Mouse (Mus musculus): ENCODE data around the gene Zdhhc25. TPM values are rescaled to one million over a fixed set of nuclear protein-coding genes. Genes with fewer than 3 reads are reported as not detected.

Zdhhc25 gene
- polyA plus RNA-seq (2012; ENCODE audit: insufficient read depth, low replicate concordance) = not detected in 2 replicates

DNA sequence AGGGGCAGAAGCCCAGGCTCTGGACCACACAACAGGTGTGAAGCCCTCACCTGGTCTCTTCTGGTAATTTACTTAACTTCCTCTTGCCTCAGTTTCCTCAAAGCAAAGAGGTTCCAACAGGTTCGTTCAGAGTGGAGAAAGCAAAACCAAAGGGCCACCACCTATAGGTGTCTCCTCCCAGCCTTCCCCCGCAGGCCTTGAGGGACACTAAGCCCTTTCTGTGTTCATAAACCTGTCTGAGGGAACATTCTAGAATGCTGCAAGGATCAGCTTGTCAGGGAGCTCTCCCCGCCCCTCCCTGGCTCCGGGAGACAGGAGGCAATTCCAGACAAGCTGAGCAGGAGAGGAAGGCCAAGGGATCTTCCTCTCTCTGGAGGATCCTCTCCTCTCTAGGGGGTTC is at the start of gene Zdhhc25:
Gene Zdhhc25, plus strand, starts transcription at position 301 of the 400 bp plus-strand sequence.
- H3K4me3 ChIP-seq (replicated peaks) = peak within 1 kb of the TSS; percentile 2
- H3K27me3 ChIP-seq (replicated peaks) = no peaks in the 10 kb centered on the region
- TF ChIP-seq GATA1 (IDR thresholded peaks at IDR 0.05; ENCODE audit: borderline replicate concordance, low read length) (no peak), FLI1 (IDR thresholded peaks at IDR 0.05; ENCODE audit: low read length) (no peak)
- H3K36me3 ChIP-seq (replicated peaks; ENCODE audit: low read length) = no peaks in the 10 kb centered on the region
- H3K4me1 ChIP-seq = no peaks in the 10 kb centered on the region
- H3K9me3 ChIP-seq = peaks cover 34% of the 10 kb centered on the region

DNA sequence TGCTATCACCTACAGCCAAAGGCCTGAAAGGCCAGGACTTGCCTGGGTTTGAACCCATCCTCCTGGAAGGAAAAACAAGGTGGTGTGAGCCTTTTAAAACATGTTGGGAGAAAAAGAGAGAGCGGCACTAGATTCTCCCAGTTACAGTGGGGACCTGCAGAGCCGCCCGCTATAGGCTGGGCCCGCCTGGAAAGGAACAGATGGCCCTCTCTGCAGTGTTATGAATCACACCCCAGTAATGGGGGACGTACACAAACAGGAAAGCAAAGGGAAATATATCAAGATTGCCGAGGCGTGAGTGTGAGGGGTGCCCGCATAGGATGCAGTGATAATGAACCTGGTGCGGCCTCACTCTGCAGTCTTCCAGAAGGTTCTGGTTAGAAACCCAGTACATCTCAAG is 47.2 kb upstream of the Zdhhc25 start:
- H3K4me1 ChIP-seq = no peaks in the 10 kb centered on the region
- H3K27me3 ChIP-seq (replicated peaks) = no peaks in the 10 kb centered on the region
- H3K36me3 ChIP-seq (replicated peaks; ENCODE audit: low read length) = no peaks in the 10 kb centered on the region
- TF ChIP-seq GATA1 (IDR thresholded peaks at IDR 0.05; ENCODE audit: borderline replicate concordance, low read length) = no peak
- no peak for TF ChIP-seq FLI1 (IDR thresholded peaks at IDR 0.05; ENCODE audit: low read length)
- H3K4me3 ChIP-seq (replicated peaks) = no peak overlapping the region
- peaks cover 3% of the 10 kb centered on the region; the same call in 1 of the 2 replicates for H3K9me3 ChIP-seq

DNA sequence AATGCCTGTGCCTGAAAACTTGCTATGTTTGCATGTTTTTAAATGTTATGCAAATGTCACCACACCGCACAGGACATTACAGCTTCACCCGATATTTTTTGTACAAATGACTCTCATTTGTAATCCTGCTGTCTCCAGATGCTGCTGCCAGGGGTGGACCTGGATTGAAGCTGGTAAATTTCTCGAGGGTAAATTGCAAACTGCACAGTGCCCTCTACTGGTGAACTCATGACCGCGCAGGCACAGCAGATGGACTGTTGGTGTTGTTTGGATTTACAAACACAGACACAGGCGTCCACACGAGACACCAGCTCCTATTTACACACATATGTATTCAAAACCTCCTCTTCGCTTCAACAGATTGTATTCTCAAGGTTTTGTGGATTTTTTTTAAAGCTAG is 44.6 kb upstream of the Zdhhc25 start:
- Histone ChIP-seq H3K4me1 (no peaks in the 10 kb centered on the region), H3K4me3 (replicated peaks) (no peak overlapping the region), H3K27me3 (replicated peaks) (no peaks in the 10 kb centered on the region), H3K9me3 (peaks cover 3% of the 10 kb centered on the region; the same call in 1 of the 2 replicates), H3K36me3 (replicated peaks; ENCODE audit: low read length) (no peaks in the 10 kb centered on the region)
- TF ChIP-seq GATA1 (IDR thresholded peaks at IDR 0.05; ENCODE audit: borderline replicate concordance, low read length) (no peak), FLI1 (IDR thresholded peaks at IDR 0.05; ENCODE audit: low read length) (no peak)

DNA sequence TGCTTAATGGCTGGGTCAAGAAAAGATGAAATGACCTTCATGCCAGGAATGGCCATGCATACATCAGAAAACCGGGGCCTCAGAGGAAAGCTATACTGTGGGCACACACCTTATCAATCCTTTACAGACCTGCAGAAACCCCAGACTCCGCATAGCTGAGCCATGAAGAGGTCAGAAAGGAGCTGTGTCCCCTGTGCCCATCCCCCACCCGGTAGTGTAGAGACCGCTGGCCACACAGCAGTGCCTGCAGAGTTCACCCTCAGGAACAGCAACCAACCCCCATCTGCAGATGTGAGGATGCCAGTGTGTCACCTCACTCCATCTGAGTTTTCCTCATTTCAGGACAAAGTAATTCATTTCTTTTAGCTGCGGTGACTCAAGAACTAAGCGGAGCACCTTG is 39.5 kb upstream of the Zdhhc25 start:
- H3K4me1 ChIP-seq = no peaks in the 10 kb centered on the region
- H3K4me3 ChIP-seq (replicated peaks) = no peak overlapping the region
- H3K27me3 ChIP-seq (replicated peaks) = peaks cover 7% of the 10 kb centered on the region
- H3K36me3 ChIP-seq (replicated peaks; ENCODE audit: low read length) = no peaks in the 10 kb centered on the region
- no peak for TF ChIP-seq GATA1 (IDR thresholded peaks at IDR 0.05; ENCODE audit: borderline replicate concordance, low read length)
- TF ChIP-seq FLI1 (IDR thresholded peaks at IDR 0.05; ENCODE audit: low read length) = no peak
- peaks cover 3% of the 10 kb centered on the region; the same call in 1 of the 2 replicates for H3K9me3 ChIP-seq

DNA sequence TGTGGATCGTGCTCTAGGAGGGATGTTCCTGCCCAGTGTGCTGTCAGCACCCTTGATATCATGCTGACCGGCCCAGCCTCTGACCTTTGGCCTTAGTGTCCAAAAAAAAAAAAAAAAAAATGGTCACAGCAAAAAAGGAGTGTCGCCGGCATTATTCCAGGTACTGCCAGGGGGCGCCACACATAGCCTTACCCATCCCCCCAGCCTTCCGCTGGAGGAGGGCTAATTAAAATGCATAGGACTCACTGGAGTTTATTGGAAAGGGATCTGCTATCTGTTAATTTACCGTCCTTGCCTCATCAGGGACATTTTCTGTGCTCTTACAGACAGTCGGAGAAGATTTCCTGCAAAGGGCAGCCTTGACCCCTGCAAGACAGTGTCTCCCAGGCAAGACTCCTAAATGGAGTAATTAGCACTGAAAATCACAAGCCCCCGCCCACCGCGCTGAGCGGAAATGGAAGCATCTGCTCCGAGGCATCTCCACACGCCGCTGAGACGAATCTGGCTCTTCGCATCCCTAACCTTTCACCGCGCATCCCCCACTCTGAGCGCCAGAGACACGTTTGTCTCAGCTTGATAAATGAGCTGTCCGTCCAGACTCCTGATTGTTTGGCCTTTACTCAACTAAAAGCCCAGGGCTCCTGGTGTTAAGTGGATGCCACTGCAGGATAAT is 38.9 kb upstream of the Zdhhc25 start:
- H3K4me1 ChIP-seq = no peaks in the 10 kb centered on the region
- TF ChIP-seq GATA1 (IDR thresholded peaks at IDR 0.05; ENCODE audit: borderline replicate concordance, low read length) (no peak), FLI1 (IDR thresholded peaks at IDR 0.05; ENCODE audit: low read length) (no peak)
- peaks cover 7% of the 10 kb centered on the region for H3K27me3 ChIP-seq (replicated peaks)
- no peak overlapping the region for H3K4me3 ChIP-seq (replicated peaks)
- no peaks in the 10 kb centered on the region for H3K36me3 ChIP-seq (replicated peaks; ENCODE audit: low read length)
- peaks cover 3% of the 10 kb centered on the region; the same call in 1 of the 2 replicates for H3K9me3 ChIP-seq

DNA sequence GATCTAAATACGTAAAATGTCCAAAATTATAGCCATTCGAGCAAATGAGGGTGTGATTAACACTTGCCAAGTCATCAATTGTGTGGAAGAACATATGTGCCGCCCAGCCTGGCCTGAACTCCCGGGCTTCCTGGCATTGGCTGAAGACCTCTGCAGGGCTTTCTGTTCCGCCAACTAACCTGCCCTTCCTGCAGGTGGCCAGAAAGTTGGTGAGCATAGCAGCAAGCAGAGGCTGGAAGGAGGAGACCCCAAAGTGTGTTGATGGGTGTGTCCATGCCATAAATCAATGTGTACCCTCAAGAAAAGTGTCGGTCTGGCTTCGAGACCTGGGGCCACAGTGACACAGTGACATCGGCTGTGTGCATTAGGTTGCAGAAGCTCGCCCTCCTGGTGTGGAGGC is 34.8 kb upstream of the Zdhhc25 start:
- H3K4me1 ChIP-seq = no peaks in the 10 kb centered on the region
- no peaks in the 10 kb centered on the region for H3K9me3 ChIP-seq
- no peaks in the 10 kb centered on the region for H3K36me3 ChIP-seq (replicated peaks; ENCODE audit: low read length)
- no peak overlapping the region for H3K4me3 ChIP-seq (replicated peaks)
- TF ChIP-seq GATA1 (IDR thresholded peaks at IDR 0.05; ENCODE audit: borderline replicate concordance, low read length) (no peak), FLI1 (IDR thresholded peaks at IDR 0.05; ENCODE audit: low read length) (no peak)
- peaks cover 7% of the 10 kb centered on the region for H3K27me3 ChIP-seq (replicated peaks)

DNA sequence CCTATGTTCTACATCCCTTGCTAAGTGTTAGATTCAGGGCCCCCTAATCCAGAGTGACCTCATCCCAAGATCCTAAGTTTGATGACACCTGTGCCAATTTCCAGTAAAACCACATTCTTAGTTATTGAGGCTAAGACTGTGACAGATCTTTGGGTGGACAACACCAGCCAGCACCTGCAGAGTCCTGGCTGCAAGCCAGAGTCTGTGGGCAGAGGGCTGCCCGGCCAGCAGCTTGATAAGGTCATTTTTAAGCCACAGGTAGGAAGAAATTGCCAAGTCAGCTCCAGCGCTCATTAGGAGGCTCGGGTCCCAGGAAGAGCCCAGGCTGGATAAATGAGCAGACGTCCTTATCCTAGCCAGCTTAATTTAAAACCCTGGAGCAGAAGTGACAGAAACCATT is 34.3 kb upstream of the Zdhhc25 start:
- H3K9me3 ChIP-seq = no peaks in the 10 kb centered on the region
- no peaks in the 10 kb centered on the region for H3K36me3 ChIP-seq (replicated peaks; ENCODE audit: low read length)
- peaks cover 7% of the 10 kb centered on the region for H3K27me3 ChIP-seq (replicated peaks)
- no peak overlapping the region for H3K4me3 ChIP-seq (replicated peaks)
- TF ChIP-seq FLI1 (IDR thresholded peaks at IDR 0.05; ENCODE audit: low read length) (no peak), GATA1 (IDR thresholded peaks at IDR 0.05; ENCODE audit: borderline replicate concordance, low read length) (no peak)
- H3K4me1 ChIP-seq = no peaks in the 10 kb centered on the region

DNA sequence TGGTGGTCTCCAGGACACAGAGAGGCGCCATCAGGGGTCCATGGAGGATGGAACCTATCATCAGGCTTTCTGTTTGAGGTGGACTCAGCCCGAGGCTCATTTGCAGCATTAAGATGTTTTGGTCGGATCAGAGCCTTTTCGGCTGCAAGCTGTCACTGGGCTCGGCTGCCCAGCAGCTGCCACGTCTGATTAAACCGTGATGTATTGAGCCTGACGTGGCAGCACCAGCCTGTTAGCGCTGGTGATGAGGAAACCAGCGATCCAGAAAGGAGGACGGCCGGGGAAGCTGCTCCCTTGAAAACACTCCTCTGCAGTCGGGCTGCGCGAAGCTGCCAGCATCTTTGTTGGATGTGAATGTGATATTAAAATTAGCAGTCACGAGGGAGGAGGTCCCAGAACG is 29.4 kb upstream of the Zdhhc25 start:
- no peaks in the 10 kb centered on the region for H3K4me1 ChIP-seq
- no peak overlapping the region for H3K4me3 ChIP-seq (replicated peaks)
- no peak for TF ChIP-seq FLI1 (IDR thresholded peaks at IDR 0.05; ENCODE audit: low read length)
- TF ChIP-seq GATA1 (IDR thresholded peaks at IDR 0.05; ENCODE audit: borderline replicate concordance, low read length) = no peak
- no peaks in the 10 kb centered on the region for H3K27me3 ChIP-seq (replicated peaks)
- H3K36me3 ChIP-seq (replicated peaks; ENCODE audit: low read length) = no peaks in the 10 kb centered on the region
- H3K9me3 ChIP-seq = 0 out of 2 replicates have a peak, but pooled peaks cover 6% of the 10 kb centered on the region

DNA sequence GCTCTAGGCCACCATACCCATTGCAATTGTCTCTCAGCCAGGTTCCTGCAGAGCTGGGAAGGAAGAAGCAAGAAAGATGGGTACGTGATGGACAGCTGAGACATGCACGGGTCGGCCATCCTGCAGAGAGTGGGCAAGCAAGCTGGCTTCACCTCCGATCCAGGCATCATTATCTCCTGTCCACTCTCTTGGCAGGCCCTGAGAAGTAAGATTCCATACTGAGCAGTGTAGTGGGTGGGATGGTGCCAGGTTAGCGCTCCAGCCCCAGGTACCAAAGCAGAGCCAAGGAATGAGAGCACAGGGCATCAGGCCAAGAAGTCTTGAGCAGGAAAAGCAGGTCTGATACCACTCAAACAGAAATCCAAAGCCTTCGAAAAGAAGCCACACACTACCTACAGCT is 20.6 kb upstream of the Zdhhc25 start:
- H3K4me3 ChIP-seq (replicated peaks) = peak overlapping the region; percentile 42
- TF ChIP-seq GATA1 (IDR thresholded peaks at IDR 0.05; ENCODE audit: borderline replicate concordance, low read length) (no peak), FLI1 (IDR thresholded peaks at IDR 0.05; ENCODE audit: low read length) (no peak)

DNA sequence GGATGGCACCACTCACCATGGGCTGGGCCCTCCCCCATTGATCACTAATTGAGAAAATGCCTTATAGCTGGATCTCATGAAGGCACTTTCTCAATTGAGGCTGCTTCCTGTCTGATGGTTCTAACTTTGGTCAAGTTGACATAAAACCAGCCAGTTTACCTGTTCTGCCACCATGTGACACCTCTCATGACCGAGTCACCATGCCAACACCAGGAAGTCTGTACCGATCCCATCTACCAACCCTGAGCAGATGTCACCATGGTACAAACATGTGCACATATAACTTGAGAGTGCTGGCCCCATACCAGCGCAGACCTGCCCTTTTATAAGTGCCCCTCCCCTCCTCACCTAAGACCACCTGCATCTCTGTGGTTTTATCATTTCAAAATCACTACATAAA is 2.4 kb downstream of the Zdhhc25 start:
- H3K9me3 ChIP-seq = peaks cover 27% of the 10 kb centered on the region
- H3K4me1 ChIP-seq = no peaks in the 10 kb centered on the region
- TF ChIP-seq FLI1 (IDR thresholded peaks at IDR 0.05; ENCODE audit: low read length) = no peak
- TF ChIP-seq GATA1 (IDR thresholded peaks at IDR 0.05; ENCODE audit: borderline replicate concordance, low read length) = no peak
- H3K36me3 ChIP-seq (replicated peaks; ENCODE audit: low read length) = no peaks in the 10 kb centered on the region
- no peak overlapping the region for H3K4me3 ChIP-seq (replicated peaks)
- no peaks in the 10 kb centered on the region for H3K27me3 ChIP-seq (replicated peaks)

More for the DNA sequence above, 20.6 kb upstream of the Zdhhc25 start:
- Histone ChIP-seq H3K9me3 (no peaks in the 10 kb centered on the region), H3K27me3 (replicated peaks) (no peaks in the 10 kb centered on the region), H3K36me3 (replicated peaks; ENCODE audit: low read length) (no peaks in the 10 kb centered on the region), H3K4me1 (no peaks in the 10 kb centered on the region)
